Mouse (Mus musculus) gastrocnemius, postnatal 10 days (tissue): Measurements from ENCODE around the gene Igf2bp1. TPM values are rescaled to one million over a fixed set of nuclear protein-coding genes. Genes with fewer than 3 reads are reported as not detected.

Experiments
- microRNA-seq, 2 experiments: library from miRNA; unstranded; fragments of <30 nt; microRNA quantifications; one replicate each; pipeline ENCODE4 v1.2.0; 2021
- total RNA-seq, 2 experiments: library from RNA; stranded (reverse); gene quantifications; 2 replicates each; pipeline ENCODE4 v1.2.3; 2021

The Igf2bp1 gene
- total RNA-seq, 2 experiments from 2014 or later: 0.23 to 1.4 TPM

Small RNA genes within 50 kb of the gene (microRNA-seq; reads per million reads assigned to microRNA genes)
- 0 reads per million in 2 experiments for gene Mir3063

Other genes with a start within 250 kb of the Igf2bp1 start
- 100 to 1,000 TPM; 131 to 134 TPM for gene Phospho1, start 181.4 kb downstream of the Igf2bp1 start, total RNA-seq
- gene Gngt2, start 168.7 kb downstream of the Igf2bp1 start, total RNA-seq: 1 to 10 TPM; 7.0 to 9.4 TPM
- 1 to 10 TPM; 3.4 to 7.1 TPM for gene Abi3, start 163.5 kb downstream of the Igf2bp1 start, total RNA-seq
- gene B4galnt2, start 91.0 kb downstream of the Igf2bp1 start, total RNA-seq: not detected
- not detected for gene Gip, start 18.6 kb upstream of the Igf2bp1 start, total RNA-seq
- gene Snf8, start 28.9 kb upstream of the Igf2bp1 start, total RNA-seq: 10 to 100 TPM; 31.6 to 34.5 TPM
- 10 to 100 TPM; 24.2 to 29.8 TPM for gene Ube2z, start 59.4 kb upstream of the Igf2bp1 start, total RNA-seq
- 1,000 to 10,000 TPM; 1,118 to 1,302 TPM for gene Atp5g1, start 69.7 kb upstream of the Igf2bp1 start, total RNA-seq
- not detected for gene Calcoco2, start 106.0 kb upstream of the Igf2bp1 start, total RNA-seq
- gene Ttll6, start 127.8 kb upstream of the Igf2bp1 start, total RNA-seq: not detected
- not detected for gene Hoxb13, start 188.4 kb upstream of the Igf2bp1 start, total RNA-seq